Mouse (Mus musculus) gastrocnemius, postnatal 10 days (tissue): Measurements from ENCODE around the gene Akap2. TPM values are rescaled to one million over a fixed set of nuclear protein-coding genes. Genes with fewer than 3 reads are reported as not detected.

Source experiments
- DNase-seq: peaks from one replicate; pipeline ENCODE4 v3.0.0; 2021; ENCODE audit warnings: mixed read lengths
- total RNA-seq, 2 experiments: library from RNA; stranded (reverse); gene quantifications; 2 replicates each; pipeline ENCODE4 v1.2.3; 2021

Gene Akap2
- total RNA-seq, 2 experiments from 2014 or later = 35.9 to 43.1 TPM

- no peak for DNase-seq
Measured at GRCm38 (mm10) chr4:57797548-57798285, 80.3 kb downstream of the Akap2 start.

- no peak for DNase-seq
Measured at GRCm38 (mm10) chr4:57798286-57799018, 81.0 kb downstream of the Akap2 start.

- no peak for DNase-seq
Measured at GRCm38 (mm10) chr4:57799297-57799696, 81.8 kb downstream of the Akap2 start.

GRCm38 (mm10) chr4:57801239-57801638 is 83.8 kb downstream of the Akap2 start:
- no peak for DNase-seq

- DNase-seq = no peak
Measured at GRCm38 (mm10) chr4:57801986-57802385, 84.5 kb downstream of the Akap2 start.

- DNase-seq = no peak
Measured at GRCm38 (mm10) chr4:57802411-57802810, 85.0 kb downstream of the Akap2 start.

DNA sequence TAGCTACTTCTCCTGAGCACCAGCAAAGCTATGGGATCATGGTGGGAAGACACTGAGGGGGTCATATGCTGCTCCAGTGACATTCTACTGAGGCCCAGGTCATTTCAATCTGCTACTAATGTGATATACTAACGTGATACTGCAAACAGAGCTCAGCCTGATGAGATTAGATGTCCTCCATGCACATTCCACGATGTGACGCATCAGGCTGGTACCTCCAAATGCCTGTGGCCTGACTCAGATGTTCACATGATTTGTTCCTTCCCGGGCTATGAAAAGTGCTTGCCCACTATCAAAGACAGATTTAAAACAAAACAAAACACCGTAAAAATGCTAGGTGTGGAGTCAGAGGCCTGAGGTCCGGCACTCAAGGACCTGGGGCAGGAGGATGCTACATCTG is 87.4 kb downstream of the Akap2 start:
- DNase-seq = no peak

- DNase-seq = no peak
Measured at GRCm38 (mm10) chr4:57809449-57809848, 92.0 kb downstream of the Akap2 start.

DNA sequence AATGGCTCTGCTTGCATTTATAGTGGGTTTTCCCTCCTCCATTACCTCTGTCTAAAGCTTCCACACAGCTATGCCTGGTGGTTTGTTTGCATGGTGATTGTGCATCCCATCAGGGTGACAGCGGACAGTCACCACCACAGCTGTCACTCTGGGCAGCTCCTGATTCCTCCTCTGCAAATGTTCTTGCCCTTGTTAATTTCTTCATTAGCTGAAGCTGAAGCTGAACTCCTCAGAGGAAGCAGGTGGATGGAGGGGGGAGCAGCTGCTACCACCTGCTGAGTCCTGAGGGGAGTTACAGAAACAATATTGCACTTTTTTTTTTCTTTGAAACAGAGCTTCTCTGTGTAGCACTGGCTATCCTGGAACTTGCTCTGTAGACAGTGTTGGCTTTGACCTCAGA is 94.6 kb downstream of the Akap2 start:
- no peak for DNase-seq

DNA sequence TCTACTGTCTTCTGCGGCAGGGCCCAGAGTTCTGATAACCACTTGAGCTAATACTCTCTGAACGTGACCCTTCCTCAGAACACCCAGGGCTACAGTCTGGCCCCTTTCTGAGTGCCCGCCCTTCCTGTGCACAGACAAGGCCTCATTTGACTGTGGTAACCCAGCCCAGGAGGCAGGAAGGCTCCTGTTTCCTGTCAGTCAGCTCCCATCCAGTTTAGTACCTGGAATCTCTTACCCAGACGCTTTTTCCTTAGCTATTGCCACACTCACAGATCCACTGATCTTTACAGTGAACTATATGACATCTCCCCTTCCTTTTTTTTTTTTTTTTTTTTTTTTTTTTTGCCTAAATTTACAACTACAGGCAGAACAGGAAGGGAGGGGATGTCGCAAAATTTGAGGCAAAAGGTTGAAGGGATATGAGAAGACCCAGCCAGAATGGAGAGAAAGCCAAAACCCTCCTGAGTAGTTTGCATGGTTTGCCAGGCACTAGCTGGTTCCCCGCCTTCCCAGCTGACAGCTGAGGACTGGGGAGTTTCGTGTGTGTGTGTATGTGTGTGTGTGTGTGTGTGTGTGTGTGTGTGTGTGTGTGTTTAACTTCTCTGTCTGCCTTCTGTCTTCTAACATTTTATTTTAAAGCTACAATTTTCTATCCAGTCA is 95.6 kb downstream of the Akap2 start:
- DNase-seq = peak; percentile 18

- DNase-seq = no peak
Measured at GRCm38 (mm10) chr4:57813576-57813945, 96.1 kb downstream of the Akap2 start.

GRCm38 (mm10) chr4:57815355-57815754 is 97.9 kb downstream of the Akap2 start:
- DNase-seq = no peak

DNA sequence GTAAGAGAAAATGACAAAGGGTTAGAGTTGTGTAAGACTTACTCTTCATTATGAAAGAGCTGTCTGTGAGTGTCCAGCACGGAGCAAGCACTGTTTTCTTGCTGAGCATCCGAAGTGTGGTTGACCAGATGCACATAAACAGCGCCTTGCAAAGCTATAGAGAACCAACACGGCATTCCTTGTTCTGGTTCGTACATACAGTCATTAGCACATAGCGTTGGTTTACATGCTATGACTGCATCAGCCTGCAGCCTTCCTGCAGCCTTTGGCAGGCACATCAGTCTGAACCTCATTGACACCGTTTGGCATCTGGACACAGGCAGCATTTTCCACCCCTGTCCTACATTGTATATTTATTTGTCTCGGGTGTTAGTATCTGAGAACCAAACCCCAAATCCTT is 98.7 kb downstream of the Akap2 start:
- no peak for DNase-seq

- no peak for DNase-seq
Measured at GRCm38 (mm10) chr4:57820839-57821374, 103.5 kb downstream of the Akap2 start.

GRCm38 (mm10) chr4:57821556-57822356 is 104.3 kb downstream of the Akap2 start:
- DNase-seq = no peak

DNA sequence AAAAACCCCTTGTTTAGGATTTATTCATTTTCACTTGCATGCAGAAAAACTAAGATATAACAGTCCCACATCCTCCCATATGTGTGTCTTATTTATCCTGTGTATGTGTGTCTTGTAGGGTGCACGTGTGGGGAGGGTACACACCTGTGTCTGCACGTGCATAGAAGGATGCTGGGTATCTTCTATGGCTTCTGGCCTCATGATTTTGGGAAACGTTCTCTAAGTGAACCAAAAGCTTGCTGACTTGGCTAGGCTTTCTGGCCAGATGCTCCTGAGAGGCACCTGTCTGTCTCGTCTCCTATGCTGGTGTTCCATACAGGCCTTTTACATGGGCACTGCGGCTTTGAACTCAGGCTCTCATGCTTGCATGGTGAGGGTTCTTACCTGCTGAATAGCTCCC is 105.2 kb downstream of the Akap2 start:
- no peak for DNase-seq

GRCm38 (mm10) chr4:57824626-57825240 is 107.3 kb downstream of the Akap2 start:
- DNase-seq = no peak

DNA sequence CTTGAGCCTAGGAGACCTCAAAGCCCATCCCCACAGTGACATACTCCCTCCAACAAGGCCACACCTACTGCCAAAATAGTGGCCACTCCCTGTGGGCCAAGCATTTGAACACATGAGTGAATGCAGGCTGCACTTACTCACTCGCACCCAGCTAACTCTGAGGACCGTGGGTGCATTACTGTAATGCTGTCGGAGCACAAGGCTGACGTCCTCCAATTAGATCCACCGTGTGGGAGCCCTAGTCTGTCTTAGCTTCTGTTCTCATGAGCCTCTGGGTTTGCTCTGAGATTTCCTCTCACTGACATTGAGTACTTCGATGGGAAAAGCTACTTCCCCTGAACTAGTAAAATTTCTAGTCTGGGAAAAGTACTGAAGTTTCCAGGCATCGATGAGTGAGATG is 108.8 kb downstream of the Akap2 start:
- DNase-seq = no peak

GRCm38 (mm10) chr4:57829131-57829530 is 111.7 kb downstream of the Akap2 start:
- DNase-seq = no peak

- DNase-seq = no peak
Measured at GRCm38 (mm10) chr4:57829740-57830139, 112.3 kb downstream of the Akap2 start.

- no peak for DNase-seq
Measured at GRCm38 (mm10) chr4:57832318-57832717, 114.9 kb downstream of the Akap2 start.

- no peak for DNase-seq
Measured at GRCm38 (mm10) chr4:57833060-57833459, 115.6 kb downstream of the Akap2 start.
